In the genomic region with DNA sequence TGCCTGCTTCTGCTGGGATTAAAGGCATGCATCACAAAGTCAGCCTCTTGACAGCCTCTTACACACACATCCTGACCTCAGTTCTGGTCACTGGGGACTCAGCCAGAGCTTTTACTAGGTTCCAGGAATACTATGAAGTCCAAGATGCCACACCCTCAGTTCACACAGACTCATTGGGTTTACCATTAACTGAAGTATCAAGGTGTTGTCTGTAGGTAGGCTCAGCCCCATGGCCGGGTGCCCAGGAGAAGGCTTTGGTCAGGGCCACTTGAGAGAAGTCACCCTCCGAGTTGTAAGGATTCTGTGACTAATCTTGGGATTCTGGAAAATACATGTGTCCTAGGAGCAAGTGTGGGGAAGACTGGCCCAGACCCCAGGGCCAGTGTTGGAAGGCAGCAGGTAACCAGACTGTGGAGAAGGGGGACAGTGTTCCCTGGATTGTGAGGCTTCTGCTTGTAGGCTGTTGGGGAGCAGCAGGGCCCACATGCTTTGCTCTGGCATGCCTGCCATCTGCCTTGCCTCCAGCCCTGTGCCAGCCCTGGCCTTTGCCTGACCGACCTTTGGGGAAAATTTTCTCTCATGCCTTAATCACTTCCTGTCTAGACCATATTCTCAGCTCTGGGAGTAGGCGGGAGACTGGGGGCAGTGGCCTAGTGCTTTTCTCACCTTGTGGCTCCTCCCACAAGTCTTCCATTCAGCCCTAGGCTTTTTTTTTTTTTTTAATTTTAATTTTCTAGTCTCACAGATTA, we compare ENCODE assay signal across 13 mouse cellular contexts.
DNase-seq lines count a peak whose midpoint lies in the region; TF ChIP-seq lines count a peak whose summit lies in the region.
"Had no signal": no experiment of that assay in that cellular context is flagged by ENCODE, and none has a peak within 500 bp of the region (broad histone marks: within the 10 kb centered on the region; RNA-seq: fewer than 3 reads in every experiment).

No protein-coding gene starts in this region.

- H3K36me3 ChIP-seq in kidney, adult 2 months (ENCODE audit: control insufficient read depth, insufficient read depth, low read length), result no peaks in the 10 kb centered on the region
- no peaks in the 10 kb centered on the region; the same call in 1 of the 2 replicates for H3K36me3 ChIP-seq in small intestine, adult 2 months (ENCODE audit: control insufficient read depth, insufficient read depth, low read length)
- H3K36me3 ChIP-seq: forebrain, embryonic 15.5 days had no signal

- no peak overlapping the region for H3K27ac ChIP-seq in kidney, adult 2 months (ENCODE audit: insufficient read depth, low read depth, low read length)
- H3K27ac ChIP-seq in small intestine, adult 2 months (ENCODE audit: insufficient read depth, low read depth, low read length), result peak overlapping the region; percentile 89
- H3K27ac ChIP-seq: forebrain, embryonic 15.5 days; hindbrain, postnatal 0 days had no signal

- H3K4me1 ChIP-seq in kidney, adult 2 months (ENCODE audit: control insufficient read depth, insufficient read depth, low read length), result peaks cover 6% of the 10 kb centered on the region; the same call in 1 of the 2 replicates
- peaks cover 47% of the 10 kb centered on the region for H3K4me1 ChIP-seq in small intestine, adult 2 months (ENCODE audit: control insufficient read depth, insufficient read depth, insufficient read length, low read length)
- H3K4me1 ChIP-seq: forebrain, embryonic 15.5 days had no signal

- DNase-seq in kidney, adult 2 months, result peak; percentile 84
- DNase-seq in kidney, postnatal 4 days, result no peak
- DNase-seq in brain, adult 2 months (ENCODE audit: low read depth, low spot score), result peak; percentile 89
- DNase-seq in fibroblast of lung, adult 2 months (ENCODE audit: low read depth), result peak; percentile 60
- no peak for DNase-seq in retina, embryonic 14.5 days (ENCODE audit: low spot score)
- no peak for DNase-seq in thymus, adult 18-20 months
- DNase-seq: adrenal gland, postnatal 10 days; heart, adult 11 months; retina, postnatal 1 day had no signal

- no peak overlapping the region for H3K4me3 ChIP-seq in kidney, adult 2 months (ENCODE audit: insufficient read depth, low read depth, low read length)
- H3K4me3 ChIP-seq in small intestine, adult 2 months (ENCODE audit: low read depth, low read length), result peak overlapping the region; percentile 11; the same call in 1 of the 2 replicates
- H3K4me3 ChIP-seq: forebrain, embryonic 15.5 days; myocyte had no signal

- no peak for TF ChIP-seq CTCF in kidney, adult 2 months (conservative IDR thresholded peaks at IDR 0.05; ENCODE audit: insufficient read depth, insufficient read length, low read depth, low read length)
- no peak for TF ChIP-seq CTCF in small intestine, adult 2 months (IDR thresholded peaks at IDR 0.05; ENCODE audit: extremely low read depth, insufficient read length, insufficient replicate concordance, low read depth, low read length)

- H3K27me3 ChIP-seq in kidney, adult 2 months (replicated peaks; ENCODE audit: control insufficient read depth, insufficient read depth, low read length), result no peaks in the 10 kb centered on the region
- H3K27me3 ChIP-seq in small intestine, adult 2 months (ENCODE audit: control insufficient read depth, insufficient read depth, low read length), result no peaks in the 10 kb centered on the region
- H3K27me3 ChIP-seq: forebrain, embryonic 15.5 days had no signal

- WGBS in kidney, adult 2 months, result 60% methylated on average over 4 of the region's 4 CpGs
- 26% methylated on average over 4 of the region's 4 CpGs for WGBS in small intestine, adult 2 months

- TF ChIP-seq POLR2A in kidney, adult 2 months (IDR thresholded peaks at IDR 0.05; ENCODE audit: low read depth, low read length), result no peak
- TF ChIP-seq POLR2A in small intestine, adult 2 months (IDR thresholded peaks at IDR 0.05; ENCODE audit: low read depth, low read length), result no peak

Comparison
In these comparisons a context has a peak if more than half of its experiments do, and no peak if none do; other contexts are left out.
1. DNase-seq: peak in kidney, adult 2 months (single experiment), brain, adult 2 months (single experiment) and fibroblast of lung, adult 2 months (single experiment); none in kidney, postnatal 4 days (0 of 2), retina, embryonic 14.5 days (single experiment) and thymus, adult 18-20 months (0 of 2).